Mouse (Mus musculus) liver, postnatal 0 days (tissue): ENCODE results near the gene Csrnp1. TPM values are rescaled to one million over a fixed set of nuclear protein-coding genes. Genes with fewer than 3 reads are reported as not detected.

Experiments used
- ATAC-seq: fragments of 200-750 bp; cut with Nextera tagmentation; 2 replicates; pipeline ENCODE4 v1.8.0; 2017; ENCODE audit warnings: mild to moderate bottlenecking, moderate library complexity
- DNase-seq: peaks from one replicate; pipeline ENCODE4 v3.0.0-alpha.2; 2016
- H3K27ac ChIP-seq: fragments of 300-500 bp; sonication (generic); 2 replicates; pipeline ENCODE4 v1.5.1; 2014; ENCODE audit warnings: antibody characterized with exemption, moderate library complexity, mild to moderate bottlenecking, low read depth
- H3K27me3 ChIP-seq: fragments of 300-500 bp; sonication (generic); 2 replicates; pipeline ENCODE4 v1.6.1; 2014; ENCODE audit warnings: low read length, control low read depth, mixed read lengths; ENCODE audit not compliant: insufficient read depth
- H3K36me3 ChIP-seq: fragments of 300-500 bp; sonication (generic); replicated peaks from 2 replicates; pipeline ENCODE4 v1.6.1; 2014; ENCODE audit warnings: mild to moderate bottlenecking, control low read depth, low read length, moderate library complexity, mixed read lengths; ENCODE audit not compliant: insufficient read depth
- H3K4me1 ChIP-seq: fragments of 300-500 bp; sonication (generic); 2 replicates; pipeline ENCODE4 v1.6.1; 2014; ENCODE audit warnings: antibody characterized with exemption, mild to moderate bottlenecking, control low read depth; ENCODE audit not compliant: insufficient read depth
- H3K4me2 ChIP-seq: fragments of 300-500 bp; sonication (generic); 2 replicates; pipeline ENCODE4 v1.6.1; 2014; ENCODE audit warnings: low read depth, mild to moderate bottlenecking, low read length, moderate library complexity, mixed read lengths
- H3K4me3 ChIP-seq: fragments of 300-500 bp; sonication (generic); 2 replicates; pipeline ENCODE4 v1.5.1; 2014; ENCODE audit warnings: low read depth, low read length
- H3K9ac ChIP-seq: fragments of 300-500 bp; sonication (generic); replicated peaks from 2 replicates; pipeline ENCODE4 v1.6.1; 2014; ENCODE audit warnings: mild to moderate bottlenecking, moderate library complexity
- H3K9me3 ChIP-seq: fragments of 300-500 bp; sonication (generic); 2 replicates; pipeline ENCODE4 v1.6.1; 2016; ENCODE audit warnings: mild to moderate bottlenecking, control low read depth, low read length, mixed read lengths
- CTCF ChIP-seq: sonication (generic); IDR thresholded peaks from 2 replicates; pipeline ENCODE4 v1.5.1; 2016; ENCODE audit warnings: antibody characterized with exemption, low read depth
- EP300 ChIP-seq: IDR thresholded peaks from 2 replicates; pipeline ENCODE4 v1.6.1; 2016; ENCODE audit warnings: antibody characterized with exemption, low read depth, mild to moderate bottlenecking
- WGBS: fragments of 180-500 bp; shearing (Covaris S2); extraction: QIAGEN DNeasy Blood & Tissue Kit; methylation state at CpG from one replicate; pipeline ENCODE4 v1.1.7; 2014; ENCODE audit not compliant: insufficient replicate concordance; 5-methylcytosine and 5-hydroxymethylcytosine counted together
- polyA plus RNA-seq: library from polyadenylated mRNA; unstranded; fragments of >200 nt; fragmentation: Nextera tagmentation; extraction: Ambion mirVana; gene quantifications from 2 replicates; pipeline ENCODE4 v1.2.1, GENCODE M21; 2015

Csrnp1 gene
- polyA plus RNA-seq, 1 experiment from 2014 or later = 3.4 TPM

- ATAC-seq = peak; percentile 14
- peaks cover 55% of the 10 kb centered on the region for H3K4me1 ChIP-seq
These were observed 3.0 kb downstream of the Csrnp1 start for GRCm38 (mm10) chr9:119981183-119982179.

GRCm38 (mm10) chr9:119980770-119981182, 3.7 kb downstream of the Csrnp1 start:
- 6% methylated on average over 4 of the region's 4 CpGs for WGBS
- Histone ChIP-seq H3K4me3 (peak overlapping the region; percentile 77), H3K9me3 (no peaks in the 10 kb centered on the region), H3K9ac (peak overlapping the region; percentile 86; the same call in 1 of the 2 replicates), H3K27me3 (0 out of 2 replicates have a peak, but pooled peaks cover 2% of the 10 kb centered on the region), H3K4me1 (peaks cover 55% of the 10 kb centered on the region), H3K27ac (peak overlapping the region; percentile 83), H3K4me2 (peak overlapping the region; percentile 79), H3K36me3 (no peaks in the 10 kb centered on the region; the same call in 1 of the 2 replicates)
- TF ChIP-seq CTCF = no peak
- no peak for TF ChIP-seq EP300
- no peak for ATAC-seq
- no peak for DNase-seq

More at GRCm38 (mm10) chr9:119981183-119982179, 3.0 kb downstream of the Csrnp1 start:
- TF ChIP-seq CTCF (no peak), EP300 (no peak; the same call in 1 of the 2 replicates)
- Histone ChIP-seq H3K27ac (peak overlapping the region; percentile 83), H3K9me3 (no peaks in the 10 kb centered on the region), H3K4me2 (peak overlapping the region; percentile 79), H3K27me3 (0 out of 2 replicates have a peak, but pooled peaks cover 2% of the 10 kb centered on the region), H3K36me3 (no peaks in the 10 kb centered on the region; the same call in 1 of the 2 replicates), H3K4me3 (peak overlapping the region; percentile 77), H3K9ac (peak overlapping the region; percentile 86)
- DNase-seq = peak; percentile 71
- WGBS = 6% methylated on average over 16 of the region's 16 CpGs

GRCm38 (mm10) chr9:119979749-119980148, 4.7 kb downstream of the Csrnp1 start:
- 63% methylated on average over 2 of the region's 2 CpGs for whole genome bisulfite sequencing
- no peak for ATAC-seq
- Histone ChIP-seq H3K9me3 (no peaks in the 10 kb centered on the region), H3K4me2 (peak overlapping the region; percentile 4; the same call in 1 of the 2 replicates), H3K4me1 (peaks cover 52% of the 10 kb centered on the region), H3K27me3 (0 out of 2 replicates have a peak, but pooled peaks cover 2% of the 10 kb centered on the region), H3K27ac (0 out of 2 replicates have a peak overlapping the region, but pooled peaks have one; percentile 8), H3K9ac (0 out of 2 replicates have a peak overlapping the region, but pooled peaks have one; percentile 9), H3K36me3 (peaks cover 7% of the 10 kb centered on the region), H3K4me3 (no peak overlapping the region)
- DNase-seq = no peak
- TF ChIP-seq CTCF (no peak), EP300 (no peak)

DNA sequence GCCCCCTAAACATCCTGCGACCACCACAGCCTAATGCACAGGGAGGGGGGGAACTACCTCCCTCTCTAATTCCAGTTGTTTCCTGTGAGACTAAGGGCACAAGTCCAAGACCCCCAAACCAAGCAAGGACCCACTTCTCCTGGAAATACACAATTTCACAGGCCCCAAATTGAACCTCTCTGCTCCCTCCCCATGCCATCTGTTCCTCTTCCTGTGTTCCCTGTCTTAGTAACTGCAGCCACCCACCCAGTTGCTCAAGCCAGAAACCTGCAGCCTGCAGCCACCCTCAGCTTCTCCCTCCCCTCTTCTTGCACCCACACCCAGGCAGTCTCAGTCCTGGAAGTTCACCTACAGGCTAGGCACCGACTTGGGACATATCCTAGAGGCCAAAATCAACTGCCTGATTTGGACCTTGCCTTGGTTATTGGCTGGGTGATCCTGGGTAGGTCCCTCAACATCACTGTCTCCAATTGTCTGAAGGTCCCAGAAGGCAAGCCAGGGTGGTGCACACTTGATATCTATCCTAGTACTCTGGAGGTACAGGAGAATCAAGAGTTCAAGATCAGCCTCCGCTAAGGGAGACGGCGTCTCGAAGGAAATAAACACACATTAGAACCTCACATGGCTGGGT, 5.5 kb downstream of the Csrnp1 start:
- TF ChIP-seq EP300 (no peak), CTCF (no peak)
- Histone ChIP-seq H3K9me3 (no peaks in the 10 kb centered on the region), H3K4me2 (peak overlapping the region; percentile 55), H3K36me3 (peaks cover 15% of the 10 kb centered on the region), H3K9ac (peak overlapping the region; percentile 26; the same call in 1 of the 2 replicates), H3K4me3 (no peak overlapping the region; the same call in 1 of the 2 replicates), H3K27me3 (0 out of 2 replicates have a peak, but pooled peaks cover under 1% of the 10 kb centered on the region), H3K27ac (peak overlapping the region; percentile 71), H3K4me1 (peaks cover 51% of the 10 kb centered on the region)
- 66% methylated on average over 6 of the region's 6 CpGs for WGBS
- ATAC-seq = no peak
- no peak for DNase-seq

DNA sequence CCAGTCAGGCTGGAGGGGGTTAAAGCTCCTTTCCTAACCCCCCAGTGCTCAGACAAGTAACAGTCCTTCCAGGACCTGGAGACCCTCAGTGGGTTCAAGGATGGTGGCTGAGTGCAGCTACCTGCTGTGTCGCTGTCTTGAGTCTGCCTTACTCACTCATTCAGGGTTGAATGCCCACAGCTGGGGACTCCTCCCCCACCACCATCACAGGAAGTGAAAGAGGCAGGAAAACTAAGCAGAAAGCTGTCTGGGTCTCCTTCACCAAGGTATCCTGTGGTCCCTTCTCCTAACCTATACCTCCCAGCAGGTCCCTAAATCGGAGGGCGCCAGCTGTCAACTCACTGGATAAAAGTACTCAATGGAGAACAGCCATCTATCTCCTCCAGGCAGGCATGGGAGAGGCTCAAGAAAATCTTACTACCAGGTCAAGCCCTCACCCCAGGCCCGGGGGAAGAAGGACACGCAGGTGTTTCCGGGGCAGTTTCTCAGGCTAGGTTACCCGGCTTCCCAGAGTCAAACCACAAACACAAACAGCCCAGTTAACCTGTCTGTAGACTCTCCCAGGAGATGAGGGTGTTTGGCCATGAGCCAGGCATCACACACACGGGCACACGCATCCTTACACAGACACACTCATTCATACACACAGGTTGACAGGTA, 6.2 kb downstream of the Csrnp1 start:
- Histone ChIP-seq H3K27me3 (no peaks in the 10 kb centered on the region), H3K9ac (peak overlapping the region; percentile 52), H3K4me2 (peak overlapping the region; percentile 55), H3K4me3 (peak overlapping the region; percentile 33), H3K27ac (peak overlapping the region; percentile 71), H3K4me1 (peaks cover 51% of the 10 kb centered on the region), H3K36me3 (peaks cover 21% of the 10 kb centered on the region), H3K9me3 (no peaks in the 10 kb centered on the region)
- ATAC-seq (no peak), DNase-seq (peak; percentile 40)
- WGBS = 22% methylated on average over 9 of the region's 9 CpGs
- TF ChIP-seq CTCF (no peak), EP300 (no peak)
